Mouse (Mus musculus): ENCODE measurements around the gene Krt84. TPM values are rescaled to one million over a fixed set of nuclear protein-coding genes. Genes with fewer than 3 reads are reported as not detected.

The Krt84 gene
- polyA plus RNA-seq, 2 experiments = 1.8 to 8.1 TPM

GRCm38 (mm10) chr15:101544478-101544877, 11.9 kb upstream of the Krt84 start:
- H3K36me3 ChIP-seq (ENCODE audit: control insufficient read depth, insufficient read depth, low read length) = no peaks in the 10 kb centered on the region

GRCm38 (mm10) chr15:101542543-101542942, 9.9 kb upstream of the Krt84 start:
- Histone ChIP-seq H3K9me3 (ENCODE audit: control insufficient read depth, low read length) (no peaks in the 10 kb centered on the region), H3K4me3 (replicated peaks; ENCODE audit: low read length) (no peak overlapping the region), H3K27me3 (ENCODE audit: control insufficient read depth, insufficient read depth, low read length) (no peaks in the 10 kb centered on the region), H3K27ac (replicated peaks; ENCODE audit: low read depth, low read length) (no peak overlapping the region), H3K36me3 (ENCODE audit: control insufficient read depth, insufficient read depth, low read length) (no peaks in the 10 kb centered on the region), H3K4me2 (replicated peaks; ENCODE audit: low read depth, low read length, severe bottlenecking) (no peak overlapping the region), H3K4me1 (ENCODE audit: control insufficient read depth, insufficient read depth, low read length) (peaks cover 13% of the 10 kb centered on the region), H3K9ac (ENCODE audit: low read depth, low read length, severe bottlenecking) (no peak overlapping the region)
- TF ChIP-seq POLR2A (IDR thresholded peaks at IDR 0.05; ENCODE audit: borderline replicate concordance, extremely low read depth, insufficient read depth, insufficient read length) = no peak
- WGBS = 69% methylated on average over 9 of the region's 9 CpGs
- DNase-seq (ENCODE audit: low spot score) (no peak), ATAC-seq (ENCODE audit: low FRiP score, low read depth) (no peak)

More at GRCm38 (mm10) chr15:101544478-101544877, 11.9 kb upstream of the Krt84 start:
- no peak for ATAC-seq (ENCODE audit: low FRiP score, low read depth)
- no peak for DNase-seq (ENCODE audit: low spot score)
- no peak overlapping the region for H3K27ac ChIP-seq (replicated peaks; ENCODE audit: low read depth, low read length)
- H3K9ac ChIP-seq (ENCODE audit: low read depth, low read length, severe bottlenecking) = no peak overlapping the region
- H3K4me3 ChIP-seq (replicated peaks; ENCODE audit: low read length) = no peak overlapping the region
- WGBS = 34% methylated on average over 3 of the region's 3 CpGs
- H3K9me3 ChIP-seq (ENCODE audit: control insufficient read depth, low read length) = no peaks in the 10 kb centered on the region
- no peak overlapping the region for H3K4me2 ChIP-seq (replicated peaks; ENCODE audit: low read depth, low read length, severe bottlenecking)
- no peak for TF ChIP-seq POLR2A (IDR thresholded peaks at IDR 0.05; ENCODE audit: borderline replicate concordance, extremely low read depth, insufficient read depth, insufficient read length)
- H3K27me3 ChIP-seq (ENCODE audit: control insufficient read depth, insufficient read depth, low read length) = no peaks in the 10 kb centered on the region
- H3K4me1 ChIP-seq (ENCODE audit: control insufficient read depth, insufficient read depth, low read length) = peaks cover 6% of the 10 kb centered on the region

GRCm38 (mm10) chr15:101538580-101538900, 5.9 kb upstream of the Krt84 start:
- no peaks in the 10 kb centered on the region for H3K36me3 ChIP-seq (ENCODE audit: control insufficient read depth, insufficient read depth, low read length)
- no peak overlapping the region for H3K27ac ChIP-seq (replicated peaks; ENCODE audit: low read depth, low read length)
- no peak for DNase-seq (ENCODE audit: low spot score)
- H3K9me3 ChIP-seq (ENCODE audit: control insufficient read depth, low read length) = no peaks in the 10 kb centered on the region
- peak; percentile 12; the same call in 1 of the 2 replicates for ATAC-seq (ENCODE audit: low FRiP score, low read depth)
- H3K27me3 ChIP-seq (ENCODE audit: control insufficient read depth, insufficient read depth, low read length) = no peaks in the 10 kb centered on the region
- H3K4me1 ChIP-seq (ENCODE audit: control insufficient read depth, insufficient read depth, low read length) = peaks cover 13% of the 10 kb centered on the region
- TF ChIP-seq POLR2A (IDR thresholded peaks at IDR 0.05; ENCODE audit: borderline replicate concordance, extremely low read depth, insufficient read depth, insufficient read length) = no peak
- no peak overlapping the region for H3K4me2 ChIP-seq (replicated peaks; ENCODE audit: low read depth, low read length, severe bottlenecking)
- 47% methylated on average over 4 of the region's 4 CpGs for WGBS
- H3K9ac ChIP-seq (ENCODE audit: low read depth, low read length, severe bottlenecking) = no peak overlapping the region
- H3K4me3 ChIP-seq (replicated peaks; ENCODE audit: low read length) = no peak overlapping the region

GRCm38 (mm10) chr15:101537864-101538579, 5.4 kb upstream of the Krt84 start:
- Histone ChIP-seq H3K4me2 (replicated peaks; ENCODE audit: low read depth, low read length, severe bottlenecking) (no peak overlapping the region), H3K9me3 (ENCODE audit: control insufficient read depth, low read length) (no peaks in the 10 kb centered on the region), H3K27ac (replicated peaks; ENCODE audit: low read depth, low read length) (no peak overlapping the region), H3K27me3 (ENCODE audit: control insufficient read depth, insufficient read depth, low read length) (no peaks in the 10 kb centered on the region), H3K4me3 (replicated peaks; ENCODE audit: low read length) (no peak overlapping the region), H3K9ac (ENCODE audit: low read depth, low read length, severe bottlenecking) (no peak overlapping the region), H3K36me3 (ENCODE audit: control insufficient read depth, insufficient read depth, low read length) (no peaks in the 10 kb centered on the region), H3K4me1 (ENCODE audit: control insufficient read depth, insufficient read depth, low read length) (peaks cover 13% of the 10 kb centered on the region)
- 28% methylated on average over 7 of the region's 7 CpGs for WGBS
- DNase-seq (ENCODE audit: low spot score) = peak; percentile 14
- ATAC-seq (ENCODE audit: low FRiP score, low read depth) = peak; percentile 24; the same call in 1 of the 2 replicates
- no peak for TF ChIP-seq POLR2A (IDR thresholded peaks at IDR 0.05; ENCODE audit: borderline replicate concordance, extremely low read depth, insufficient read depth, insufficient read length)

- H3K36me3 ChIP-seq (ENCODE audit: control insufficient read depth, insufficient read depth, low read length) = no peaks in the 10 kb centered on the region
- ATAC-seq (ENCODE audit: low FRiP score, low read depth) = no peak
- H3K9me3 ChIP-seq (ENCODE audit: control insufficient read depth, low read length) = no peaks in the 10 kb centered on the region
- H3K9ac ChIP-seq (ENCODE audit: low read depth, low read length, severe bottlenecking) = no peak overlapping the region
- H3K4me1 ChIP-seq (ENCODE audit: control insufficient read depth, insufficient read depth, low read length) = peaks cover 7% of the 10 kb centered on the region; the same call in 1 of the 2 replicates
- DNase-seq (ENCODE audit: low spot score) = no peak
- no peak overlapping the region for H3K4me2 ChIP-seq (replicated peaks; ENCODE audit: low read depth, low read length, severe bottlenecking)
- H3K27me3 ChIP-seq (ENCODE audit: control insufficient read depth, insufficient read depth, low read length) = no peaks in the 10 kb centered on the region
- H3K27ac ChIP-seq (replicated peaks; ENCODE audit: low read depth, low read length) = no peak overlapping the region
- no peak for TF ChIP-seq POLR2A (IDR thresholded peaks at IDR 0.05; ENCODE audit: borderline replicate concordance, extremely low read depth, insufficient read depth, insufficient read length)
- no peak overlapping the region for H3K4me3 ChIP-seq (replicated peaks; ENCODE audit: low read length)
- 52% methylated on average over 9 of the region's 9 CpGs for WGBS
Measured at GRCm38 (mm10) chr15:101536054-101536850, 3.6 kb upstream of the Krt84 start.
